Mouse (Mus musculus): Measurements from ENCODE around the gene Atg14.

- TF ChIP-seq CTCF (IDR thresholded peaks at IDR 0.05; ENCODE audit: extremely low read depth, insufficient read depth, low read length) (peak; percentile 32; the same call in 1 of the 2 replicates), POLR2A (IDR thresholded peaks at IDR 0.05; ENCODE audit: extremely low read depth, insufficient read depth, low read length) (no peak)
Observed at GRCm38 (mm10) chr14:47533365-47534175, 36.9 kb downstream of the Atg14 start.

Data from cortical plate, adult 2 months (tissue).